Mouse (Mus musculus) heart, embryonic 10.5 days (tissue): ENCODE results near the gene Nktr. TPM values are rescaled to one million over a fixed set of nuclear protein-coding genes. Genes with fewer than 3 reads are reported as not detected.

Source experiments
- DNase-seq: peaks from one replicate; pipeline ENCODE4 v3.0.0-alpha.2; 2017; ENCODE audit warnings: low spot score
- H3K27ac ChIP-seq: fragments of 300-500 bp; sonication (generic); 2 replicates; pipeline ENCODE4 v1.5.1; 2016; ENCODE audit warnings: mild to moderate bottlenecking
- H3K27me3 ChIP-seq: fragments of 300-500 bp; sonication (generic); 2 replicates; pipeline ENCODE4 v1.6.1; 2016; ENCODE audit warnings: mild to moderate bottlenecking; ENCODE audit not compliant: poor library complexity, insufficient read depth, severe bottlenecking
- H3K36me3 ChIP-seq: fragments of 300-500 bp; sonication (generic); 2 replicates; pipeline ENCODE4 v1.6.1; 2016; ENCODE audit warnings: mild to moderate bottlenecking, moderate library complexity
- H3K4me1 ChIP-seq: fragments of 300-500 bp; sonication (generic); 2 replicates; pipeline ENCODE4 v1.6.1; 2016; ENCODE audit warnings: mild to moderate bottlenecking
- H3K4me3 ChIP-seq: fragments of 300-500 bp; sonication (generic); 2 replicates; pipeline ENCODE4 v1.5.1; 2016; ENCODE audit warnings: mild to moderate bottlenecking, moderate library complexity
- H3K9me3 ChIP-seq: fragments of 300-500 bp; sonication (generic); 2 replicates; pipeline ENCODE4 v1.6.1; 2016; ENCODE audit warnings: mild to moderate bottlenecking, moderate library complexity
- WGBS: fragments of 180-500 bp; shearing (Covaris S2); methylation state at CpG from one replicate; pipeline ENCODE4 v1.1.7; 2016; 5-methylcytosine and 5-hydroxymethylcytosine counted together
- polyA plus RNA-seq: library from polyadenylated mRNA; unstranded; fragments of >200 nt; fragmentation: Nextera tagmentation; extraction: Ambion mirVana; gene quantifications from 2 replicates; pipeline ENCODE4 v1.2.1, GENCODE M21; 2016

Gene Nktr
- polyA plus RNA-seq, 1 experiment from 2014 or later = 49.8 TPM

GRCm38 (mm10) chr9:121690200-121690651 is 28.7 kb upstream of the Nktr start:
- H3K36me3 ChIP-seq = peaks cover 40% of the 10 kb centered on the region
- no peak overlapping the region for H3K4me3 ChIP-seq
- WGBS = 84% methylated on average over 15 of the region's 15 CpGs
- no peaks in the 10 kb centered on the region for H3K27me3 ChIP-seq
- H3K27ac ChIP-seq = no peak overlapping the region
- H3K9me3 ChIP-seq = no peaks in the 10 kb centered on the region
- H3K4me1 ChIP-seq = peaks cover 4% of the 10 kb centered on the region; the same call in 1 of the 2 replicates
- no peak for DNase-seq

GRCm38 (mm10) chr9:121690734-121691133 is 28.2 kb upstream of the Nktr start:
- H3K4me1 ChIP-seq = peaks cover 9% of the 10 kb centered on the region; the same call in 1 of the 2 replicates
- no peak overlapping the region for H3K4me3 ChIP-seq
- no peak overlapping the region for H3K27ac ChIP-seq
- no peaks in the 10 kb centered on the region for H3K9me3 ChIP-seq
- peaks cover 37% of the 10 kb centered on the region for H3K36me3 ChIP-seq
- DNase-seq = no peak
- 91% methylated on average over 7 of the region's 7 CpGs for WGBS
- H3K27me3 ChIP-seq = no peaks in the 10 kb centered on the region

- Histone ChIP-seq H3K4me3 (no peak overlapping the region), H3K4me1 (peaks cover 10% of the 10 kb centered on the region; the same call in 1 of the 2 replicates), H3K27me3 (no peaks in the 10 kb centered on the region), H3K27ac (no peak overlapping the region), H3K36me3 (peaks cover 38% of the 10 kb centered on the region), H3K9me3 (no peaks in the 10 kb centered on the region)
- DNase-seq = no peak
- WGBS = 76% methylated on average over 12 of the region's 12 CpGs
These were observed 24.2 kb upstream of the Nktr start for GRCm38 (mm10) chr9:121694736-121695135.

DNA sequence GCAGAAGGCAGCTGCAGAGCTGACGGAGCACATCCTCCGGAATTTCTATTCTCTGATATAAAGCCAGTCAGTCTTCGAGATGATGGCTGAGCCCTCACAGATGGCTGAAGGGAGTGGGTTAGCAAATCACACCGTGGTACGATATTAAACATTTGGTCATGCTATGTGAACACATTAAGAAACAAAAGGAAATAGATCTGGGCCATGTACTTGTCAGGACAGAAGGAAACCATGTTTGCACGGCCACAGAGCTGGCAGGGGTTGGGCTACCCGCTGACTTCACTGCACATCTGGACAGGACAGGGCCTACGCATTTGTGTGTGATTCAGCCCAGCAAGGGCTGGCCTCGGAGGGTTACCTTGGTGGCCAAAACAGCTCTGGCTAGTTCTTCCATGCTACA is 22.3 kb upstream of the Nktr start:
- Histone ChIP-seq H3K4me1 (peaks cover 10% of the 10 kb centered on the region; the same call in 1 of the 2 replicates), H3K4me3 (no peak overlapping the region), H3K27ac (no peak overlapping the region), H3K27me3 (no peaks in the 10 kb centered on the region), H3K9me3 (no peaks in the 10 kb centered on the region), H3K36me3 (peaks cover 25% of the 10 kb centered on the region)
- 94% methylated on average over 9 of the region's 9 CpGs for WGBS
- no peak for DNase-seq

- WGBS = 95% methylated on average over 1 of the region's 1 CpGs
- peaks cover 10% of the 10 kb centered on the region; the same call in 1 of the 2 replicates for H3K4me1 ChIP-seq
- no peak overlapping the region for H3K4me3 ChIP-seq
- no peaks in the 10 kb centered on the region for H3K27me3 ChIP-seq
- no peaks in the 10 kb centered on the region for H3K9me3 ChIP-seq
- peaks cover 24% of the 10 kb centered on the region for H3K36me3 ChIP-seq
- no peak for DNase-seq
- H3K27ac ChIP-seq = no peak overlapping the region
These were observed 21.6 kb upstream of the Nktr start for GRCm38 (mm10) chr9:121697150-121698049.

- no peaks in the 10 kb centered on the region; the same call in 1 of the 2 replicates for H3K27me3 ChIP-seq
- no peak for DNase-seq
- peaks cover 31% of the 10 kb centered on the region for H3K4me1 ChIP-seq
- 44% methylated on average over 11 of the region's 11 CpGs for WGBS
- no peaks in the 10 kb centered on the region for H3K9me3 ChIP-seq
- H3K36me3 ChIP-seq = peaks cover 5% of the 10 kb centered on the region
- peak overlapping the region; percentile 93 for H3K27ac ChIP-seq
- peak overlapping the region; percentile 87 for H3K4me3 ChIP-seq
These were observed 14.7 kb upstream of the Nktr start for GRCm38 (mm10) chr9:121704261-121704645.

DNA sequence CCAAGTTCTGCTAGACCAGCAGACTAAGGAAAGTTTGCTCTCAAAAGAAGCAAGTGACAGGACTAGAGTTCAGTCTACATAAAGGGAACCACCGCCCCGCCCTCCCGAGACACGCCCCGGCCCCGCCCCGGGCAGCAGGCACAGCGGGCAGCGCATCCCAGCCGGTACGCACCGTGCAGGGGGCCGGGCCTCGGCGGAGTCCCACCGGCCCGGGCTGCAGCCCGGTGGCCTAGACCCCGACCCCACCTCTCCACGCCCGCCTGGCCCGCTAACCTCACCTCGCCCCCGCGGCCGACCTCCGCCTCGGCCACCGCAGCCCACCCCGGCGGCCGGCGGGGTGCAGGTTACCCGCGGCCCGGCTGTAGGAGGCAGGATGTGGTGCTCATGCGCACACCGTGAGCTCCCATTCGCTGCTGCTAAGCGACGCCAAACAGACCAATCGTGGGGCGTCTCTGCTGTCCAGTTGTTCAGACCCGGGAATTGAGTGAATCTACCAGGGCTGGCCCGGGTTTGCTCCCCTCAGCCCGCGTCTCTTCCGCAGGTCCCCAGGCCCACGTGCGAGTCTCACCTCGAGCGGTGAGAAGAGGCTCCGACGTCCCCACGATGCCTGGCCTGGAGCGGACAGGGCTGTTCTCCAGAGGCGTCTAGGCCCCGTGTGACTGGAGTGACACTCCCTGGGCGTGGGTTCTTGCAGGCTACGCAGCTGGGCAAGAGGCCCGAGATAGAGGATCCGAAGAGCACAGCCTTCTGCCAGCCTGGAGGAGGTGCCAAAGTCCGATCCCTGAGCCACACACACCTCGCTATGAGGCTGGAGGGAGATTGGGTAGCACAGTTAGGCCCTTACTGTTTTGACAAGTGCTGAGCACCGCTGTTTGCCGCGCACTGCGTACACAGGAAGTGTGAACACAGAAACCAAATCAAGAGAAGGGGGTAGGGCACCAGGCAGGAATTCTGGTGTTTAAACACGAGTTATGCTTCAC is 14.0 kb upstream of the Nktr start, which contains the start of gene Sec22c:
Gene Sec22c, minus strand, starts transcription at position 845 of the 980 bp plus-strand sequence.
- Histone ChIP-seq H3K27ac (peak within 1 kb of the TSS; percentile 93), H3K27me3 (no peaks in the 10 kb centered on the region; the same call in 1 of the 2 replicates), H3K36me3 (no peaks in the 10 kb centered on the region), H3K4me1 (peaks cover 36% of the 10 kb centered on the region), H3K9me3 (no peaks in the 10 kb centered on the region), H3K4me3 (peak within 1 kb of the TSS; percentile 87)
- 1% methylated on average over 69 of the region's 69 CpGs for WGBS
- peak; percentile 97 for DNase-seq

DNA sequence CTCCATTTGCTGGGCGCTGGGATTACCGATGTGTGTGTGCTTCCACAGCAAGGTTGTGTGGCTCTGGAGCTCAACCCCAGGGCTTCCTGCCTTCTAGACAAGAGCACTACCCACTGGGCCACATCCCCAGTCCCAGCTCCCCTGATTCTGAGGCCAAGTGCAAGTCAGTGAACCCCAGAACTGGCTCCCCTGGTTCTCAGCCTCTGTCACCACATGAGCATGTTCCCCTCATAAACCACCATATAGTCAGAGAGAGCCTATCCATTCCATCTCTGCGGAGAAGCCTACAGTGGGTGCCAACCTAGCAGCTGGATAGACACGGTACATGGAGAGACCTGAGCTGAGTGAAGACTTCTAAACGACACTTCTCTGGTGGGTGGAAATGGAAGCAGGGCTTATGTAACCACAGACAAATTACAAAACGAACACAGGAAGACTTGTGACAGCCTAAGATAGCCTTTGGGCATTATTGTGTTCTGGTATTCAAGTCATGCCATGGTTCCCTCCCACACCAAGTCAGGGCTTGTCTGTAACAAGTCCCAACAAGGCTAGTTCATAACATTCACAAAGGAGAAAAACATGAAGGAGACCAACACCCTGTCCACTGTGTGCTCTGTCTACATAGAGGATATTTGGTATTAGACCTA is 12.8 kb upstream of the Nktr start:
- WGBS = 71% methylated on average over 6 of the region's 6 CpGs
- Histone ChIP-seq H3K4me3 (no peak overlapping the region), H3K4me1 (peaks cover 39% of the 10 kb centered on the region), H3K27me3 (no peaks in the 10 kb centered on the region; the same call in 1 of the 2 replicates), H3K36me3 (no peaks in the 10 kb centered on the region), H3K27ac (peak overlapping the region; percentile 93; the same call in 1 of the 2 replicates), H3K9me3 (no peaks in the 10 kb centered on the region)
- DNase-seq = no peak

- H3K27ac ChIP-seq = no peak overlapping the region
- peaks cover 50% of the 10 kb centered on the region for H3K4me1 ChIP-seq
- H3K36me3 ChIP-seq = peaks cover 8% of the 10 kb centered on the region
- H3K4me3 ChIP-seq = no peak overlapping the region
- no peaks in the 10 kb centered on the region; the same call in 1 of the 2 replicates for H3K27me3 ChIP-seq
- H3K9me3 ChIP-seq = no peaks in the 10 kb centered on the region
- no peak for DNase-seq
- 55% methylated on average over 6 of the region's 6 CpGs for WGBS
These were observed 11.2 kb upstream of the Nktr start for GRCm38 (mm10) chr9:121707801-121708200.

DNA sequence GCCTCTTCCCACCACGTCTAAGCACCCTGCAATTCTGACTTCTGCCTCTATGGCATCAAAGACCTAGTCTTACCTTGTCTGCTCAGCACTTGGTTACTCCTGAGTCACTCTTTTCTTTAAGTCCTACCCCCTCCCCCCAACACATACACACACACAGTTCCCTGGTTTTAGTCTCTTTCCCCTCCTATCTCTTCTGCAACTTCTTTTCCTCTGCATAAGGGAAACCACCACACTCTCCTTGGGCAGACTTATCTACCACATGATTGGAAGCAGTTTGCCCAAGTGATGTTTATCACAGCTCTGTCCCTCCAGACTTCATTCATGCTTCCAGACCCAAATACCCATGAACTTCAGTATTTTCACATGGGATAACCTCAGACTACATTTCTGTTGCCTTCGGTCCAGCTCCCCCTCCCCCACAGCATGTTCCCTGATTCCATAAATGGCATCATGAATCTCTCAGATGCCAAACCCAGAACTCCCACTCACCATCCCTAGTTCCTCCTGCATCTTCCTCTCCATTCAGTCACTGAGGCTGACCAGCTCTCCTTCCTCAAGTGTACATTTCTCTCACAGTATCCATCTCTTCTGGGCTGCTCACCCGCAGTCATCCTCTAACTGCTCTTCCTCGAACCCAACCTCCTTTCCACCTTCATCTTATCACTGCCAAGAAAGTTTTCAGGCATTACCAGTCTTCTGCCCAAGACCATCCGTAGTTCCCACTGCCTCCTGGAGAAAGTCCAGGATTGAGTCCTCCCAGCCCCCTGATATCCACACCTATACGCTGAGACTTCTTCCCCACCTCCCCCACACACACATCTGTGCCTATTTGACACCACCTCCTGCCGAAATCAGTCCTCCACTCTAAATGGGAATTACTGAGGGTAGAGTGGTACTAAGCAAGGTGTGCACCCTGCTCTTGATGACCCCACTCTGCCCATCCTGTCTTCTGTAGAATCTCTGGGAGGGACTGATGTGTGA is 10.2 kb upstream of the Nktr start:
- Histone ChIP-seq H3K4me3 (no peak overlapping the region), H3K36me3 (peaks cover 18% of the 10 kb centered on the region), H3K27me3 (no peaks in the 10 kb centered on the region; the same call in 1 of the 2 replicates), H3K4me1 (peaks cover 49% of the 10 kb centered on the region), H3K9me3 (no peaks in the 10 kb centered on the region), H3K27ac (no peak overlapping the region)
- WGBS = 64% methylated on average over 7 of the region's 7 CpGs
- no peak for DNase-seq

- Histone ChIP-seq H3K4me1 (peaks cover 37% of the 10 kb centered on the region), H3K36me3 (peaks cover 19% of the 10 kb centered on the region), H3K27ac (peak within 1 kb of the TSS; percentile 95), H3K9me3 (no peaks in the 10 kb centered on the region), H3K4me3 (peak within 1 kb of the TSS; percentile 86), H3K27me3 (no peaks in the 10 kb centered on the region; the same call in 1 of the 2 replicates)
- DNase-seq = peak; percentile 99
- WGBS = 5% methylated on average over 37 of the region's 37 CpGs
These were observed 8.9 kb upstream of the Nktr start, which contains the start of gene Ss18l2 for GRCm38 (mm10) chr9:121709898-121710583. Gene Ss18l2, plus strand, starts transcription at chr9:121710329.
